Mouse (Mus musculus) heart, embryonic 16.5 days (tissue): ENCODE measurements at regions not wholly inside any gene's neighbourhood (a gene's known extent, or its start where the extent isn't known, plus 50 kb on each side); places are given as distances from the start of the nearest gene placed in this dataset.

Source experiments
- ATAC-seq: fragments of 200-750 bp; cut with Nextera tagmentation; replicated peaks from 2 replicates; pipeline ENCODE4 v1.8.0; 2017; ENCODE audit warnings: moderate number of reproducible peaks; ENCODE audit not compliant: insufficient read depth, low FRiP score; ENCODE audit errors: extremely low read depth
- H3K27ac ChIP-seq: fragments of 300-500 bp; sonication (generic); 2 replicates; pipeline ENCODE4 v1.5.1; 2014; ENCODE audit warnings: mild to moderate bottlenecking, low read length, control low read depth, moderate library complexity
- H3K27me3 ChIP-seq: fragments of 300-500 bp; sonication (generic); 2 replicates; pipeline ENCODE4 v1.6.1; 2014; ENCODE audit warnings: low read length, mixed read lengths; ENCODE audit not compliant: control insufficient read depth, insufficient read depth
- H3K36me3 ChIP-seq: fragments of 300-500 bp; sonication (generic); 2 replicates; pipeline ENCODE4 v1.6.1; 2014; ENCODE audit not compliant: control insufficient read depth, insufficient read depth
- H3K4me1 ChIP-seq: fragments of 300-500 bp; sonication (generic); 2 replicates; pipeline ENCODE4 v1.6.1; 2014; ENCODE audit warnings: low read length, mixed read lengths; ENCODE audit not compliant: control insufficient read depth, insufficient read depth
- H3K4me2 ChIP-seq: fragments of 300-500 bp; sonication (generic); 2 replicates; pipeline ENCODE4 v1.6.1; 2014; ENCODE audit warnings: low read depth, mild to moderate bottlenecking, control low read depth, low read length
- H3K4me3 ChIP-seq: fragments of 300-500 bp; sonication (generic); 2 replicates; pipeline ENCODE4 v1.5.1; 2014; ENCODE audit warnings: mild to moderate bottlenecking, control low read depth, low read length
- H3K9ac ChIP-seq: fragments of 300-500 bp; sonication (generic); 2 replicates; pipeline ENCODE4 v1.6.1; 2014; ENCODE audit warnings: low read length, control low read depth
- H3K9me3 ChIP-seq: fragments of 300-500 bp; sonication (generic); replicated peaks from 2 replicates; pipeline ENCODE4 v1.6.1; 2016; ENCODE audit warnings: low read length; ENCODE audit not compliant: control insufficient read depth
- WGBS: fragments of 180-500 bp; shearing (Covaris S2); extraction: QIAGEN DNeasy Blood & Tissue Kit; methylation state at CpG from one replicate; pipeline ENCODE4 v1.1.7; 2014; 5-methylcytosine and 5-hydroxymethylcytosine counted together

DNA sequence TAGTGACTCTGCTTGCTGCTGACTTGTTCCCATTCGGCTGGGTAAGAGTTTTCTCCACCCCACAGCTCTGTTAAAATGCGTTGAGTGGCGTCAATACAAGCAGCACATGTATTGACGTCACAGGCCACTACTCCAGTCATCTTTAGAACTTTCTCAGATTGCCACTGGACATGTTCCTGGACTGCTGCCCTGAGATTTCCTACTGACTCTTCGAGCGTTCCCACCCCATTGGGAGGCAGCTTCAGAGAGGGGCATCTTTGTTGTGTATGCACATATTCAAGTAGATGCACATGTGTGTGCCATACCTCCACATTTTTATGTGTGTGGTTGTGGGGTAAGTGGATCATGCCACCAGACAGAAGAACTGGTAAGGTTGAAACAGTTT is 202.2 kb upstream of the Mocs1 start:
- no peaks in the 10 kb centered on the region; the same call in 1 of the 2 replicates for H3K9me3 ChIP-seq
- 45% methylated on average over 6 of the region's 6 CpGs for WGBS
- ATAC-seq = no peak; the same call in 1 of the 2 replicates

DNA sequence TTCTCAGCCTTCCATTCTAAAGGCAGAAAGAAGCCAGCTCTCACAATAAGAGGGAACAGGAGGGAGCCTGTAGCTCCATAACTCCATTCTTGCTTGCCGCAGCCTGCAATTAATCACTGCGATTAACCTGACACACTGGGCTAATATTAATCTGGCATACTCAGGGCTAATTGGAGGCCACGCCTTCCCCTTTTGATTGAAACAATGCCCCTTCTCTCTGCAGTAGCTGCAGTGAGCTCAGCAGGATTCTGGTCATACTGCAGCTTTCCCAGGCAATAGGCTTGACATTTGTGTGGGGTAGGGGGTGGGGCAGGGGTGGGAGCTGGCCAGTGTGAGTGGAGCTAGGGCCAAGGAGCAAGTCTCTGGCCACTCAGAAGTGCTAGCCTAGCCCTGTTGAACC is 196.9 kb upstream of the Mocs1 start:
- H3K27me3 ChIP-seq = no peaks in the 10 kb centered on the region
- H3K9me3 ChIP-seq = no peaks in the 10 kb centered on the region; the same call in 1 of the 2 replicates
- H3K36me3 ChIP-seq = no peaks in the 10 kb centered on the region
- no peak for ATAC-seq
- peaks cover 11% of the 10 kb centered on the region for H3K4me1 ChIP-seq
- H3K4me3 ChIP-seq = no peak overlapping the region
- H3K4me2 ChIP-seq = no peak overlapping the region
- WGBS = 66% methylated on average over 3 of the region's 3 CpGs
- H3K9ac ChIP-seq = no peak overlapping the region
- no peak overlapping the region for H3K27ac ChIP-seq

More for the DNA sequence above, 202.2 kb upstream of the Mocs1 start:
- no peak overlapping the region for H3K9ac ChIP-seq
- H3K27me3 ChIP-seq = no peaks in the 10 kb centered on the region
- H3K27ac ChIP-seq = peak overlapping the region; percentile 58
- H3K4me1 ChIP-seq = peaks cover 13% of the 10 kb centered on the region
- no peak overlapping the region for H3K4me3 ChIP-seq
- H3K36me3 ChIP-seq = no peaks in the 10 kb centered on the region
- H3K4me2 ChIP-seq = no peak overlapping the region

DNA sequence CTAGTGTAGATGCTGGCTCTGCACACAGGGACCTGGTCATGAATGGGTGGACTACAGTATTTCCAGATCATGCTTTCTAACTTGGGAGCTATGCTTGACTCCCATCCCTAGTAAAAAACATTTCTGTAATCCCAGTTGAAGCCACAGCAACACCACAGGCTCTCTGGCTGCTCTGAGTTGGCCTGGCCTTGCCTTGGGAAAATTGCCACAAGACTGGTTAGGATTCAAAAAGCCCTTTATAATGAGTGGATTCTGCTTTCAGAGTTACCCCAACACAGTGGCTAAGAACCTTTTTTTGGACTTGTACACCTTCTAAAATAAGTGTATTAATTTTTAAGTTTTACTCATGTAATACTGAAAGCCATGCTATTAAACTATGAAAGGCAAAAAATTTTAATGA is 188.1 kb upstream of the Mocs1 start:
- Histone ChIP-seq H3K9me3 (no peaks in the 10 kb centered on the region), H3K4me3 (no peak overlapping the region), H3K4me2 (no peak overlapping the region), H3K9ac (no peak overlapping the region), H3K27me3 (no peaks in the 10 kb centered on the region), H3K36me3 (no peaks in the 10 kb centered on the region), H3K4me1 (0 out of 2 replicates have a peak, but pooled peaks cover 4% of the 10 kb centered on the region), H3K27ac (no peak overlapping the region)
- ATAC-seq = no peak

DNA sequence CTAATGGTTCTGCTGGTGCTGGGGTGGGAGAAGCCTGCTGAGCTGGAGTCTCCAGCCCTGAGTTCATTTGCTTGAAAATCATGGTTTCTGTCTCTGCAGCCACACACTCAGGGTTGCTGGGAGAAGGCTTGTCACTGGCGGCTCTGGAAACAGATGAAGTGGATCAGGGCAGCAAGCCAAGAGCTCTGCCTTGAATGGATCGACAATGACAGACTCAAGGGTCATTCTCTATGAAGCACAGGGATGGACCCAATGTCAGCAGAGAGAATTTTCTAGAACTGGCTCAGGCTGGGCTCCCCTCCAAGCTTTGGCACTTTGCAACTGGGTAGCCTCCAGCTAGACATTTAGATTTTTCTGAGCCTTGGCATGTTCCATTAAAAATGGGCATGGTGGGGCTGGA is 184.7 kb upstream of the Mocs1 start:
- ATAC-seq = peak; percentile 83
- Histone ChIP-seq H3K4me2 (no peak overlapping the region), H3K27ac (peak overlapping the region; percentile 57), H3K4me3 (no peak overlapping the region), H3K9ac (no peak overlapping the region), H3K4me1 (0 out of 2 replicates have a peak, but pooled peaks cover 4% of the 10 kb centered on the region), H3K36me3 (no peaks in the 10 kb centered on the region), H3K27me3 (no peaks in the 10 kb centered on the region), H3K9me3 (no peaks in the 10 kb centered on the region)
- WGBS = 20% methylated on average over 2 of the region's 2 CpGs

DNA sequence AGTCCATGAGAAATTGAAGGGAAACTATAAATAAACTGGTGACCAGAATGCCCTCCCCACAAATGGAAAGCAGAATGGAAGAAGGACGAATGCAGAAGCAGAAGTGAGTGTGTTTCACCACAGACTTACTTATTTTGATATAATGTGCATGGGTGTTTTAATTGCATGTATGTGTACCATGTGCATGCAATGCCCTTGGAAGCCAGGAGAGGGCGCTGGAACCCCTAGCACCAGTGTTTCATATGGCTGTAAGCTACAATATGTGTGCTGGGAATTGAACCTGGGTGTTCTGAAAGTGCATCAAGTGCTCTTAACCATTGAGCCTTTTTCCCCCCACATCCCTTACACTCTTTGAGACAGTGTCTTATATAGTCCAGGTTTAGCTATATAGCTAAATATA is 183.1 kb upstream of the Mocs1 start:
- 52% methylated on average over 2 of the region's 2 CpGs for WGBS

DNA sequence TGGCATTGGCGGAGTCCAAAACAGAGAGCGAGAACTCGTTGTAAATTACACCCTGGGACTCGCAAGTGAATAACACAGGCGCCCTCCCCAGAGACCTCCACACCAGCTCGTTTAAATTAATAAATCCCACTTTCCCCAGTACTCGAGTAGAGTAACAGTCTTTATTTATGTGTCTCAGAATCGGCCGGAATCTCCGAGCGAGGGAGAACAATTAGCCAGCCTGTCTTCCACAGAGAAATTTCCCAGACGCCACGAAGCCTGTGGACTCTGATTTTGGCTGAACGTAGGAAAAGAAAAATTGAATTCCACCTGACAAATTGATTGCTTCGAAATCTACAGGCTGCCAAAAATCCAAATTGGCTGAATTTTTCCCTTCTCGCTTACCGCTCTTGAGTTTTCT is 180.9 kb upstream of the Mocs1 start:
- H3K4me2 ChIP-seq = no peak overlapping the region
- H3K9me3 ChIP-seq = no peaks in the 10 kb centered on the region
- WGBS = 70% methylated on average over 17 of the region's 17 CpGs
- no peak for ATAC-seq
- H3K27ac ChIP-seq = no peak overlapping the region
- 0 out of 2 replicates have a peak, but pooled peaks cover 4% of the 10 kb centered on the region for H3K4me1 ChIP-seq
- H3K9ac ChIP-seq = no peak overlapping the region
- no peaks in the 10 kb centered on the region for H3K36me3 ChIP-seq
- H3K4me3 ChIP-seq = no peak overlapping the region
- H3K27me3 ChIP-seq = no peaks in the 10 kb centered on the region

More for the DNA sequence above, 183.1 kb upstream of the Mocs1 start:
- Histone ChIP-seq H3K36me3 (no peaks in the 10 kb centered on the region), H3K27me3 (no peaks in the 10 kb centered on the region), H3K27ac (no peak overlapping the region), H3K9me3 (no peaks in the 10 kb centered on the region), H3K4me3 (no peak overlapping the region), H3K4me1 (0 out of 2 replicates have a peak, but pooled peaks cover 4% of the 10 kb centered on the region), H3K4me2 (no peak overlapping the region), H3K9ac (no peak overlapping the region)
- no peak for ATAC-seq

DNA sequence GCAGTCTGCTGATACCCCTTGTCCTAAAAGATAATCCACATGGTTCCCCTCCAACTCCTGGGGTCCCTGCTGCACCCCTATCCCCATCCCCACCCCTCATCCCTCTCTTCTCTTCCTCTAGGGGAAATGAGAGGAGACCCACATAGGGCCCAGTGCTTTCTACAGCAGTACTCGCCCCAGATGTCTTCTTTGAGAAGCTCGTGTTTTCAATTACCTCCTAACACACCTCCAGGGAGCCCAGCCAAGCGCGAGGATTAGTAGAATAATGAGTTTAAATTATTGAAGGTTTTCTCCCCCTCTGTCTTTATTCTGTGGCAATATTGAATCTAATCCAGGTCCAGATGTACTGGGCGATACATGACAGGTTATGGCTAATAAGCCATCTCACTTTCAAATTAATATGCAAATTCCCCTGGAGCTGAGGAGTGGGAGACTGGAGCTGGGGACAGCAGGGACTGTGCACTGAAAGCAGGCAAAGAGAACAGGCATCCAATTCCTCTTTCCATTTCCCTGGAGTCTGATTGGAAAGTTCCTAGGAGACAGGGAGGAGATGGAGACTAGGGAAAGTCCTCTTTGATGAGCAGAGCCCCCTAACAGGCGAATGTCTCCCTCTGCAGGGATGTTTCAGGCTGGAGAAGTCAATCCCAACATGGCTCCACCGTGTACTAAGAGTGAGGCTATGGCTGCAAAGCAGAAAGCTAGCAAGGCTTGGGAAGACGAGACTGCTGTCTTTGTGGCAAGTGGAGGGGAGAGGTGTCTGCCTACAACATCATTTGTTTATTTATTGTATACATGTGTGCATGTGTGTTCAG is 177.2 kb upstream of the Mocs1 start:
- no peaks in the 10 kb centered on the region for H3K4me1 ChIP-seq
- no peak for ATAC-seq
- 63% methylated on average over 8 of the region's 8 CpGs for WGBS
- H3K27ac ChIP-seq = no peak overlapping the region
- no peaks in the 10 kb centered on the region for H3K36me3 ChIP-seq
- H3K27me3 ChIP-seq = 0 out of 2 replicates have a peak, but pooled peaks cover 5% of the 10 kb centered on the region
- H3K4me2 ChIP-seq = no peak overlapping the region
- no peak overlapping the region for H3K9ac ChIP-seq
- no peak overlapping the region for H3K4me3 ChIP-seq
- H3K9me3 ChIP-seq = no peaks in the 10 kb centered on the region

DNA sequence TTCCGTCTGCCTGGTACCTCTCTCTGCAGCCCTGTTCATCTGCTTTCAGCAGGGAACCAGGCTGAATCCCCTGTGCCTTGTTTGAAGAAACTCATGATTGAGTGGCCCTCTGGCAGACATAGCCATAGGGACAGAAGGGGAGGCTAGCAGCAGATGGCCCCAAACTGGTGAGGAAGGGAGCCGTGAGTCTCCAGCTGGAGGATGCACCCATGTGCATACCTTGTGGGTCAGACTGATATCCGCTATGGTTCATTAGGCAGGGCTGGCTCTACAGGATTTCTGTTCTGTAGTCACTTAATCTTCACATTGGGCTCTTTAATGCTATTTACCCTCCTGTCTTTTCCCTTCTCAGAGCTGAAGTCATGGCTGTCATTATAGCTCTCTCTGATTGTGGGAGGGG is 175.9 kb upstream of the Mocs1 start:
- Histone ChIP-seq H3K27ac (no peak overlapping the region), H3K27me3 (0 out of 2 replicates have a peak, but pooled peaks cover 5% of the 10 kb centered on the region), H3K9me3 (no peaks in the 10 kb centered on the region), H3K4me2 (no peak overlapping the region), H3K4me3 (no peak overlapping the region), H3K4me1 (no peaks in the 10 kb centered on the region), H3K36me3 (no peaks in the 10 kb centered on the region), H3K9ac (no peak overlapping the region)
- WGBS = 68% methylated on average over 3 of the region's 3 CpGs
- ATAC-seq = no peak

DNA sequence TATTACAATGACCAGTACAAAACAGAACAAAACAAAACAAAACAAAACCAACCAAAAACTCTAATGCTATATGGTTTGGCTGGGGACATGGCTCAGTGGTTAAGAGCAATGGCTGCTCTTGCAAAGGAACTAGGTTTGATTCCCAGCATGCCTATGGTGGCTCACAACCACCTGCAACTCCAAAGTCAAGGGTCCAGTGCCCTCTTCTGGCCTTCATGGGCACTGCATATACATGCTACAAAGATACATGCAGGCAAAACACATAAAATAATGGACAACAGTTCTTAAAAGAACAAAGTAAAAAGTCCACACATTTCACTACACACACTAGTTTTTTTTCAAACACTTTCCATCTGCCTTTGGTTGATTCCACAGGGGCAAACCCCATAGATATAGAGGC is 169.7 kb upstream of the Mocs1 start:
- no peak overlapping the region for H3K4me2 ChIP-seq
- 0 out of 2 replicates have a peak, but pooled peaks cover 5% of the 10 kb centered on the region for H3K27me3 ChIP-seq
- H3K9ac ChIP-seq = no peak overlapping the region
- no peaks in the 10 kb centered on the region for H3K9me3 ChIP-seq
- ATAC-seq = no peak
- H3K4me1 ChIP-seq = no peaks in the 10 kb centered on the region
- no peak overlapping the region for H3K4me3 ChIP-seq
- no peaks in the 10 kb centered on the region for H3K36me3 ChIP-seq
- no peak overlapping the region for H3K27ac ChIP-seq
